Comparison of ENCODE assay signal across 22 mouse cellular contexts in the genomic region with DNA sequence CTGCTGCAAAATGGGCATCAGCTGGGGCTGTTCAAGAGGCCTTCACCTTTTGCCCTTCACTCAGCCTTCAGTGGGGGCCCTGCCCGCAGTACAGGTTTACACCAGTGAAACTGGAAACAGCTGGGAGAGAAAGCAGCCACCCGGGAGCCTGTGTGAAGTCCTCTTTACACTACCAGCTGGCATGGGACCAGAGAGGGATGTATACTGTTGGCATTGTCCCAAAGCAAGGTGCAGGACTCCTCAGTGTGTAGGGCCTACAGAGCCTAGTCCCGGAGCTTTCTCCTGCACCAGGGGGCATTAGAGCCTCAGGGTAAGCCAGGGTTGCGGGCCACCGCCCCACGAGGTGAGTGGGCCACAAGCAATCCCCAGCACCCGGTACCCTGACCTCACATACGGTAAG. TPM values are rescaled to one million over a fixed set of nuclear protein-coding genes. Genes with fewer than 3 reads are reported as not detected.
A peak's percentile ranks its signal among the peaks of the same experiment; 100 is the strongest.
DNase-seq lines count a peak whose midpoint lies in the region; ATAC-seq and TF ChIP-seq lines count a peak whose summit lies in the region.
"Had no signal": no experiment of that assay in that cellular context is flagged by ENCODE, and none has a peak within 500 bp of the region (broad histone marks: within the 10 kb centered on the region; RNA-seq: fewer than 3 reads in every experiment).

No protein-coding gene starts in this region.

- no peaks in the 10 kb centered on the region for H3K27me3 ChIP-seq in forebrain, embryonic 11.5 days (ENCODE audit: control insufficient read depth, insufficient read depth, low read length)
- no peaks in the 10 kb centered on the region for H3K27me3 ChIP-seq in forebrain, embryonic 10.5 days (ENCODE audit: poor library complexity, severe bottlenecking)
- no peaks in the 10 kb centered on the region for H3K27me3 ChIP-seq in heart, embryonic 15.5 days
- no peaks in the 10 kb centered on the region for H3K27me3 ChIP-seq in lung, postnatal 0 days (replicated peaks; ENCODE audit: insufficient read depth, low read length)
- H3K27me3 ChIP-seq in stomach, embryonic 15.5 days (replicated peaks) = no peaks in the 10 kb centered on the region
- H3K27me3 ChIP-seq: midbrain, embryonic 12.5 days; neural tube, embryonic 13.5 days; Patski had no signal

- no peak for DNase-seq in forebrain, embryonic 11.5 days (ENCODE audit: low spot score)
- DNase-seq in forebrain, embryonic 10.5 days (ENCODE audit: extremely low spot score, low spot score) = no peak
- no peak for DNase-seq in heart, postnatal 36 days
- DNase-seq in lung, postnatal 10 days = peak; percentile 15
- DNase-seq in lung, postnatal 0 days (ENCODE audit: low spot score) = no peak
- DNase-seq in testis, postnatal 10 days (ENCODE audit: low spot score) = no peak
- DNase-seq: adrenal gland, postnatal 25 days; cerebellum, postnatal 10 days; embryo, embryonic 11 days; lung, embryonic 14.5 days had no signal

- WGBS in forebrain, embryonic 11.5 days = 85% methylated on average over 8 of the region's 8 CpGs
- WGBS in forebrain, embryonic 10.5 days = 85% methylated on average over 8 of the region's 8 CpGs
- 66% methylated on average over 8 of the region's 8 CpGs for WGBS in heart, embryonic 15.5 days
- 57% methylated on average over 8 of the region's 8 CpGs for whole genome bisulfite sequencing in lung, postnatal 0 days
- WGBS in stomach, embryonic 15.5 days = 73% methylated on average over 8 of the region's 8 CpGs

- no peak overlapping the region for H3K27ac ChIP-seq in forebrain, embryonic 11.5 days (ENCODE audit: low read depth, low read length)
- no peak overlapping the region for H3K27ac ChIP-seq in forebrain, embryonic 10.5 days
- H3K27ac ChIP-seq in heart, embryonic 15.5 days = peak overlapping the region; percentile 61
- H3K27ac ChIP-seq in lung, postnatal 0 days (ENCODE audit: low read length) = no peak overlapping the region
- H3K27ac ChIP-seq in stomach, embryonic 15.5 days = no peak overlapping the region
- H3K27ac ChIP-seq: midbrain, embryonic 12.5 days; neural tube, embryonic 13.5 days had no signal

- H3K4me1 ChIP-seq in forebrain, embryonic 11.5 days (replicated peaks; ENCODE audit: control insufficient read depth, insufficient read depth, low read length) = no peaks in the 10 kb centered on the region; the same call in 1 of the 2 replicates
- H3K4me1 ChIP-seq in forebrain, embryonic 10.5 days = no peaks in the 10 kb centered on the region
- peaks cover 68% of the 10 kb centered on the region for H3K4me1 ChIP-seq in heart, embryonic 15.5 days (replicated peaks)
- peaks cover 8% of the 10 kb centered on the region; the same call in 1 of the 2 replicates for H3K4me1 ChIP-seq in lung, postnatal 0 days (ENCODE audit: insufficient read depth, low read depth, low read length)
- peaks cover 18% of the 10 kb centered on the region; the same call in 1 of the 2 replicates for H3K4me1 ChIP-seq in stomach, embryonic 15.5 days

- no peak for TF ChIP-seq EP300 in lung, postnatal 0 days (IDR thresholded peaks at IDR 0.05)

- intact Hi-C loops in heart, postnatal 36 days (cut with DNase I) = no loop called here

- no peak overlapping the region for H3K9ac ChIP-seq in forebrain, embryonic 11.5 days (ENCODE audit: low read length)
- no peak overlapping the region for H3K9ac ChIP-seq in heart, embryonic 15.5 days
- H3K9ac ChIP-seq in lung, postnatal 0 days (replicated peaks; ENCODE audit: low read depth) = no peak overlapping the region
- no peak overlapping the region for H3K9ac ChIP-seq in stomach, embryonic 15.5 days
- H3K9ac ChIP-seq: lung, embryonic 14.5 days; midbrain, embryonic 12.5 days; neural tube, embryonic 13.5 days had no signal

- ATAC-seq in forebrain, embryonic 11.5 days (replicated peaks; ENCODE audit: low FRiP score) = 0 out of 2 replicates have a peak, but pooled peaks have one; percentile 8
- no peak for ATAC-seq in heart, embryonic 15.5 days (replicated peaks; ENCODE audit: insufficient number of reproducible peaks, insufficient read depth, low FRiP score, low read depth)
- ATAC-seq in lung, postnatal 0 days = no peak
- ATAC-seq in stomach, embryonic 15.5 days (ENCODE audit: insufficient read depth, low FRiP score, low read depth) = 0 out of 2 replicates have a peak, but pooled peaks have one; percentile 19
- ATAC-seq: activated CD4-positive, CD25-positive, alpha-beta regulatory T cell, adult 4 months; Patski had no signal

- H3K4me3 ChIP-seq in forebrain, embryonic 11.5 days (ENCODE audit: low read depth, low read length) = no peak overlapping the region
- no peak overlapping the region for H3K4me3 ChIP-seq in forebrain, embryonic 10.5 days
- H3K4me3 ChIP-seq in heart, embryonic 15.5 days = no peak overlapping the region
- no peak overlapping the region for H3K4me3 ChIP-seq in lung, postnatal 0 days (ENCODE audit: low read depth, low read length)
- no peak overlapping the region for H3K4me3 ChIP-seq in stomach, embryonic 15.5 days (replicated peaks)
- H3K4me3 ChIP-seq: midbrain, embryonic 12.5 days; neural tube, embryonic 13.5 days had no signal

- H3K9me3 ChIP-seq in forebrain, embryonic 11.5 days (ENCODE audit: control insufficient read depth, low read length) = no peaks in the 10 kb centered on the region
- H3K9me3 ChIP-seq in forebrain, embryonic 10.5 days = no peaks in the 10 kb centered on the region
- H3K9me3 ChIP-seq in heart, embryonic 15.5 days (replicated peaks) = no peaks in the 10 kb centered on the region
- H3K9me3 ChIP-seq in lung, postnatal 0 days (ENCODE audit: low read length) = no peaks in the 10 kb centered on the region
- no peaks in the 10 kb centered on the region for H3K9me3 ChIP-seq in stomach, embryonic 15.5 days
- H3K9me3 ChIP-seq: midbrain, embryonic 12.5 days; neural tube, embryonic 13.5 days had no signal

- no peaks in the 10 kb centered on the region for H3K36me3 ChIP-seq in forebrain, embryonic 11.5 days (ENCODE audit: control insufficient read depth, insufficient read depth, low read length)
- H3K36me3 ChIP-seq in forebrain, embryonic 10.5 days (replicated peaks) = peaks cover 38% of the 10 kb centered on the region
- H3K36me3 ChIP-seq in heart, embryonic 15.5 days = peaks cover 4% of the 10 kb centered on the region
- H3K36me3 ChIP-seq in lung, postnatal 0 days (ENCODE audit: insufficient read depth, low read length) = peaks cover 2% of the 10 kb centered on the region; the same call in 1 of the 2 replicates
- H3K36me3 ChIP-seq in stomach, embryonic 15.5 days = peaks cover 8% of the 10 kb centered on the region

- no peak for TF ChIP-seq CTCF in lung, postnatal 0 days (IDR thresholded peaks at IDR 0.05)

- H3K4me2 ChIP-seq in forebrain, embryonic 11.5 days (ENCODE audit: low read depth, low read length, severe bottlenecking) = no peak overlapping the region
- H3K4me2 ChIP-seq in heart, embryonic 15.5 days = no peak overlapping the region
- H3K4me2 ChIP-seq in lung, postnatal 0 days (replicated peaks; ENCODE audit: low read depth, low read length) = no peak overlapping the region
- H3K4me2 ChIP-seq in stomach, embryonic 15.5 days = no peak overlapping the region
- H3K4me2 ChIP-seq: lung, embryonic 14.5 days; midbrain, embryonic 12.5 days; neural tube, embryonic 13.5 days had no signal

RNA-seq across cellular contexts. Expression of gene Ankrd23, which starts 6.2 kb away (rescaled TPM):
- 14.1 and 16.5 TPM in 2 replicates for polyA plus RNA-seq in forebrain, embryonic 11.5 days (2014; fragmentation: Nextera tagmentation; extraction: Ambion mirVana)
- polyA plus RNA-seq in forebrain, embryonic 10.5 days (2016; fragmentation: Nextera tagmentation; extraction: Ambion mirVana) = 15.3 and 16.5 TPM in 2 replicates
- polyA plus RNA-seq in heart, embryonic 15.5 days (2015; fragmentation: Nextera tagmentation; extraction: Ambion mirVana) = 25.3 and 26.7 TPM in 2 replicates
- 100 to 1,000 TPM; 203 to 373 TPM for total RNA-seq in heart, postnatal 36 days (2021)
- 6.2 and 10.5 TPM in 2 replicates for polyA plus RNA-seq in lung, postnatal 0 days (2015; fragmentation: Nextera tagmentation; extraction: Ambion mirVana)
- polyA plus RNA-seq in stomach, embryonic 15.5 days (2015; fragmentation: Nextera tagmentation; extraction: Ambion mirVana) = 19.5 and 20.5 TPM in 2 replicates

RNA-seq across cellular contexts. Expression of gene Gm42417, which starts 8.7 kb away (rescaled TPM):
- not detected in 2 replicates for polyA plus RNA-seq in forebrain, embryonic 11.5 days (2014; fragmentation: Nextera tagmentation; extraction: Ambion mirVana)
- polyA plus RNA-seq in forebrain, embryonic 10.5 days (2016; fragmentation: Nextera tagmentation; extraction: Ambion mirVana) = not detected in 2 replicates
- 0.22 TPM in 1 of 2 replicates, not detected in the other for polyA plus RNA-seq in heart, embryonic 15.5 days (2015; fragmentation: Nextera tagmentation; extraction: Ambion mirVana)
- total RNA-seq in heart, postnatal 36 days (2021) = 100 to 1,000 TPM in 1 of 2 experiments, 10 to 100 TPM in 1; 93.9 to 209 TPM
- 0.62 TPM in 1 of 2 replicates, not detected in the other for polyA plus RNA-seq in lung, postnatal 0 days (2015; fragmentation: Nextera tagmentation; extraction: Ambion mirVana)
- not detected in 2 replicates for polyA plus RNA-seq in stomach, embryonic 15.5 days (2015; fragmentation: Nextera tagmentation; extraction: Ambion mirVana)
- total RNA-seq: adrenal gland, postnatal 25 days; layer of hippocampus, postnatal 14 days; left cerebral cortex, postnatal 14 days; liver, adult 2 months had no signal
- polyA plus RNA-seq: gonadal fat pad, adult 2 months; intestine, embryonic 14.5 days; large intestine, adult 2 months; liver, adult 2 months; lung, embryonic 14.5 days; midbrain, embryonic 12.5 days had no signal

RNA-seq across cellular contexts. Expression of gene Ankrd39, which starts 16.8 kb away (rescaled TPM):
- polyA plus RNA-seq in forebrain, embryonic 11.5 days (2014; fragmentation: Nextera tagmentation; extraction: Ambion mirVana) = 18.7 and 20.8 TPM in 2 replicates
- 17.9 and 22.2 TPM in 2 replicates for polyA plus RNA-seq in forebrain, embryonic 10.5 days (2016; fragmentation: Nextera tagmentation; extraction: Ambion mirVana)
- polyA plus RNA-seq in heart, embryonic 15.5 days (2015; fragmentation: Nextera tagmentation; extraction: Ambion mirVana) = 27.3 and 30.4 TPM in 2 replicates
- total RNA-seq in heart, postnatal 36 days (2021) = 1 to 10 TPM; 7.3 to 7.8 TPM
- 19.4 and 23.1 TPM in 2 replicates for polyA plus RNA-seq in lung, postnatal 0 days (2015; fragmentation: Nextera tagmentation; extraction: Ambion mirVana)
- 24.9 and 27.2 TPM in 2 replicates for polyA plus RNA-seq in stomach, embryonic 15.5 days (2015; fragmentation: Nextera tagmentation; extraction: Ambion mirVana)

RNA-seq across cellular contexts. Expression of gene Cnnm3, which starts 18.8 kb away (rescaled TPM):
- 6.8 and 7.4 TPM in 2 replicates for polyA plus RNA-seq in forebrain, embryonic 11.5 days (2014; fragmentation: Nextera tagmentation; extraction: Ambion mirVana)
- polyA plus RNA-seq in forebrain, embryonic 10.5 days (2016; fragmentation: Nextera tagmentation; extraction: Ambion mirVana) = 2.9 and 3.0 TPM in 2 replicates
- polyA plus RNA-seq in heart, embryonic 15.5 days (2015; fragmentation: Nextera tagmentation; extraction: Ambion mirVana) = 2.4 and 3.5 TPM in 2 replicates
- 10 to 100 TPM; 16.0 to 19.2 TPM for total RNA-seq in heart, postnatal 36 days (2021)
- polyA plus RNA-seq in lung, postnatal 0 days (2015; fragmentation: Nextera tagmentation; extraction: Ambion mirVana) = 3.3 TPM in 2 replicates
- polyA plus RNA-seq in stomach, embryonic 15.5 days (2015; fragmentation: Nextera tagmentation; extraction: Ambion mirVana) = 3.6 and 4.3 TPM in 2 replicates

RNA-seq across cellular contexts. Expression of gene Sema4c, which starts 27.7 kb away (rescaled TPM):
- polyA plus RNA-seq in forebrain, embryonic 11.5 days (2014; fragmentation: Nextera tagmentation; extraction: Ambion mirVana) = 2.9 and 3.3 TPM in 2 replicates
- polyA plus RNA-seq in forebrain, embryonic 10.5 days (2016; fragmentation: Nextera tagmentation; extraction: Ambion mirVana) = 20.1 and 21.7 TPM in 2 replicates
- 7.9 and 10.9 TPM in 2 replicates for polyA plus RNA-seq in heart, embryonic 15.5 days (2015; fragmentation: Nextera tagmentation; extraction: Ambion mirVana)
- total RNA-seq in heart, postnatal 36 days (2021) = 10 to 100 TPM; 15.0 to 17.1 TPM
- 11.7 and 15.0 TPM in 2 replicates for polyA plus RNA-seq in lung, postnatal 0 days (2015; fragmentation: Nextera tagmentation; extraction: Ambion mirVana)
- polyA plus RNA-seq in stomach, embryonic 15.5 days (2015; fragmentation: Nextera tagmentation; extraction: Ambion mirVana) = 13.6 and 15.0 TPM in 2 replicates

Comparison
In these comparisons a context has a peak if more than half of its experiments do, and no peak if none do; other contexts are left out.
1. ATAC-seq: peak in forebrain, embryonic 11.5 days (single experiment) and stomach, embryonic 15.5 days (single experiment); none in heart, embryonic 15.5 days (single experiment) and lung, postnatal 0 days (single experiment).